Mouse (Mus musculus) myocyte (in vitro differentiated cells): ENCODE results near the gene Jhy.

Experiments
- E2F4 ChIP-seq: IDR thresholded peaks from one replicate; pipeline ENCODE4 v1.6.1; 2011; ENCODE audit warnings: mild to moderate bottlenecking, control low read depth, moderate library complexity; ENCODE audit not compliant: insufficient read depth
- POLR2A ChIP-seq: IDR thresholded peaks from one replicate; pipeline ENCODE4 v1.6.1; 2011; ENCODE audit warnings: low read depth, mild to moderate bottlenecking, control low read depth, moderate library complexity; ENCODE audit not compliant: insufficient read length
- REST ChIP-seq: IDR thresholded peaks from one replicate; pipeline ENCODE4 v1.6.1; 2011; ENCODE audit warnings: mild to moderate bottlenecking, control low read depth, moderate library complexity; ENCODE audit not compliant: insufficient read depth, insufficient read length
- TCF3 ChIP-seq: IDR thresholded peaks from one replicate; pipeline ENCODE4 v1.6.1; 2011; ENCODE audit warnings: low read depth, control low read depth; ENCODE audit not compliant: insufficient read length

DNA sequence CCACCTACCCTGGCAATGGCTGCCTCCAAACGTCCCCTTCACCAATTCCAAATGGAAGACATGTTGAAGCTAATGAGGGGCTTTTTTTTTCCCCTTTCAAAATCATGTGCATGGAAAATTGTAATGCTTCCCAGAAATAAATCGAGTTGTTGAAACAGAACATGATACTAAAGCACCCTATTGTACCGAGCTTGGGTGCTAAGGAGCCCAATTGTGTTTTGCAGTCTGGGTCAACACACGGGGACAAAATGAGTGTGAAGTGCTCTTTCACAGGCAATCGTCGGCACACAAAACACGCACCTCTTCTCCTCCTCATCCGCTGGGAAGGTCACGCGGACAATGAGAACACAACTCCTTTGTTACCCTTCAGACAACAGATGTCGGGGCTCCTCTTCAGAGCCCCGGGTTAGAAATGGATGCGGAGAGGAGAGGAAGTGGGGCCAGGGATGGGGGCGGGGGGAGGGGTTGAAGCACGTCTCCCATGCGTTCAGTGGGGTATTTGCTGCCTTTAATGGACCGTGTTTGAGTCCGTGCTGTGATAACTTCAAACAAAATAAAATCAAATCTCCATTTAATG lies 14.8 kb downstream of the Jhy start:
- TF ChIP-seq TCF3: no peak
- no peak for TF ChIP-seq REST
- TF ChIP-seq POLR2A: no peak
- TF ChIP-seq E2F4: no peak
